Mouse (Mus musculus) lung, adult 18-20 months (tissue): ENCODE measurements at regions not wholly inside any gene's neighbourhood (a gene's known extent, or its start where the extent isn't known, plus 50 kb on each side); places are given as distances from the start of the nearest gene placed in this dataset.
A peak's percentile ranks its signal among the peaks of the same experiment; 100 is the strongest.

Experiments used
- DNase-seq, 2 experiments: peaks; one replicate each; pipeline ENCODE4 v3.0.0; 2022; ENCODE audit warnings: mixed read lengths in 2 of 2

DNA sequence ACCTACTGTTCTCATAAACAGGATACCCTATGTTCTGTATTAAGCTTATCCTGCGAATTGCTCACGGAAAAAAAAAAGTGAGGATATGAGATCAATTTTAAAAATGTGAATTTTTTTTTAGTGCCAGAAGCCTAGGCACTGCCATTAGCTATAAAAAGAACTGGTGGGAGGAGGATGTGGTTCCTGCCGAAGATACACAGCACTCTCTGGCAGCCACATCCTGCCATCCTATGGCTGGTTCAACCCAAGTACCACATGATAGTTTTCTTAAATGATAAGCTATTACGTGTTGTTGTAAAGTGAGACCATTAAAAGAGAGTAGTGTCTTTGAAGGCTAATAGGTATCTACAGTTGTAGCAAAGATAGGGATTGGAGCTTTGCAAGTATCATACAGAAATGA lies 58.2 kb upstream of the Ppp3ca start:
- no peak for DNase-seq

DNA sequence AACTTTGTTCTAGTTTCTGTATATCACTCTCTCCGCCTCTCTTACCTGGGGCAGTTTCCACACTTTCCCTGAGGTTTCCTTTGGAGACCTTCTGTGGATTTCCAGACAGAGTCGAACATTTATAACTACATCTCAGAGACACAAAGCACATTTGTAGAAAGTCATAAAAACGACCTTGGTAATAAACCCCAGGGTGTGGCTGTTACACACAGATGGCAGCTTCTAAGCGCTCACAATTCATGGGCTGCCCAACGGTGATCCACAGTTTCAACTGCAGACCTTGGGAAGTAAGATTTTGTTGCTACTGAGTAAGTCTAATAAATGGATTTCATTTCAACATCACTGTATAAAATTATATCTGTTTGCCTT lies 59.4 kb upstream of the Ppp3ca start:
- DNase-seq, result no peak

DNA sequence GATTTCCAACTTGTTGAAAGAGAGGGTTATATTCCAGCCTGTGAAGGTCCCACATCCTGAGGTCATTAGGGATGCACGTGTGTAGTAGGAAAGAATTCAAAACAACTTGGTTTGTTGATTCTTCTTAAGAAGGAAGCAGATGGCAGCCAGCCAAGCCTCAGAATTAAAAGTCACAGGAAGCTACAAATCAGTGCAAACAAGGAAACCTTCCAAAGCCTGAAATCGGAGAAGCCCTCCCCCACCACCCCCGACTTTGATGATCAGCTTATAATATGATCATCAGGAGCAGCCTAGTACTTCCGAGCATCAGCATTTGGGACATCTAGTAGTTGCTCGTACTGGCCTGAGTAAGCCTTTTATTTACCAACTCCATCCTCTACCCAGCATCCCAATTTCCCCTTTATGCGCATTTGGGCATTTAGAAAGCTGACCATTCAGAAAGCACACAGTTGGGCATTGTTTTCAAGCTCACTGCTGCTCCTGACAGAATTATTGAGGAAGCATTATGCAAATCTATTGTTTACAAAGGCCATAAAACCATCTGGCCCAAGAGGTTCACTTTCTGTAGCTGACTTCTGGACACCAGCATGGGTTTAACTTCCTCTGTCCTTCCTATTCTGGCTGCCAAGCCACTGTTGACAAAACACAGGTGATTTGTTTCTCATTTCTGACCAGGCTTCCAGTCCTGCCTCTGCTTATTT lies 59.9 kb upstream of the Ppp3ca start:
- peak; percentile 19 to 30 for DNase-seq

DNA sequence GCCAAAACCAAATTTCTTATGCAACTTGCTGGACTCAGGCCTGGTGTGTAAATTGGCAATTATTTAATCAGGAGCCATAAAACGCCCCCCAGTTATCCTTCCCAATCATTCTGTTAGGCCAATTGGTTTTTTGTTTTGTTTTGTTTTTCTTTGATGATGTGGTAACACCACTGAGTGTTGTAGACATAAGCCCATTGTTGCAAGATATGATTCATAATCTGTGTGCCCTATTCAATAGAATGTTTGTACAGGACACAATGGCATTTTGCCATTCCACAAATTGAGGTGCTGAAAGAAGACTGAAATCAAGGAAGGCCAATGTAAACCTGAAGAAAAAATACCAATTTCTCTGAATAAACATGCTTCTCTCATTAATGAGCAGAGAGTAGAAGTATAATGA lies 68.2 kb upstream of the Ppp3ca start:
- peak in 1 of 2 experiments; percentile 15 for DNase-seq

DNA sequence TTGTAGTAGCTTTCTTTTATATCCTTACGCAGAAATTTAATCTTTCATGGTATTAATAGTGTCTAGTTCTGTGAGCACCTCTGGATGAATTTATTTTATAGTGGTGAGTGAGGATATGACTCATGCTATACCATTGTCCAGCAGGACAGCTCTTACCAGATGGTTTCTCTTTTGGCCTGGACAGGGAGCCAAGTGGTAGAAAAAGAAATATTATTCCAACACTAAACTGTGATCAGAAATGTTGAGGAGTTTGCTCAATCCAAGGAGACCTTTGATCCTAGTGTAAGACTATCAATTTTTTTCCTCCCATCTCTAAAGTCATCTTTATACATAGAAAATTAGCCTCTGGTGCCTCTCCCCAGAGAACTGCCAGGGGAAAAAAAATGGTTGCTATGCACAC lies 86.0 kb upstream of the Ppp3ca start:
- DNase-seq, result no peak

DNA sequence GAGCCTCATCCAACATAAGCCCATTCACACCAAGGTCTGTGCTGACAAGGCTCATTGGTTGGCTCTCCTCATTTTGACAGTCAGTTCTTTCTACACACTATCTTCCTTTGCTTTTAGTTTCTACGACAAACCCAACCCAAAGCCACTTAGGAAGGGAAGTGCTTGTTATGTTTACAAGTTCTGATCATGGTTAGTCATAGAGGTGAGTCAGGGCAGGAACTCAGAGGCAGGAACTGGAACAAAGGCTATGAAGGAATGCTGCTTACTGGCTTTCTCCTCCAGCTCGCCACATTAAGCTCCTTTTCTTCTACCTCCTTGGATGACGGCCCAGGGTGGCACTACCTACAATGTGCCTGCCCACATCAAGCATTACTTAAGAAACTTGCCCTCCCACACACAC lies 91.9 kb upstream of the Ppp3ca start:
- DNase-seq, result no peak

DNA sequence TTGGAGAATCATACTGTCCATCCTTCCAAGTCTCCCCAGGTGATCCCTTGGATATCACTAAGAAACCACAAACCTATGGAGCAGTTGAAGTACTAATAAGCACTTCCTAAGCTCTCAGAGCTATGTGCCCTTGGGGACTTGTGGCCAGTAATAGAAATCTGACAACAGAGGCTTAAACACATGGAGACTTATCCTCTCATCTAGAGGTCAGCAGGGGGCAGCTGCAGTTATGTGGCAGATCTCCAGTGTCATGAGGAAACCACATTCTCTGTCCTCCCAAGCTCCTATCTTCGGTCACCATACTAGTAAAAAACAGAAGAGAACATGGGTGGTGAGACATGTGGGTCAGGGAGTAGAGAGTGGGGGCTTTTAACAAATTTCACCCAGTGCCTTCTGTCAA lies 99.4 kb upstream of the Ppp3ca start:
- DNase-seq, result no peak

DNA sequence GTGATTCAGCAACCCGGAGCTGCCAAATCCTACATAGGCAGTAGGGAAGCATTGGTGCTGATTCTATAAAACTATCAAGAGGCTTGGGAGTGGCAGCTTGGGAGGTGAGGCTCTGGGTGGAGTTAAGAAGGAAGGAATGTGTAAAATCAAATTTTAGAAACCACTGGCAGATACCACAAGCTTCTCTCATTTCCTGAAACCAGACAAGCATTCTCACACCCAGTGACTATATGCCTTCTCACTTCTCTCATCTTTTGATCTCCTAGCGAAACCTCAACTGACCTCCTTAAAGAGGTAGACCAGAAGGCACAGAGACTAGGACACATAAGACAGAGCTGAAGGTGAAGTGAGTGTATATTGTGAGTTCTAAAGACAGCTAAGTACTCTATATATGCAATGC lies 113.4 kb upstream of the Ppp3ca start:
- no peak for DNase-seq

DNA sequence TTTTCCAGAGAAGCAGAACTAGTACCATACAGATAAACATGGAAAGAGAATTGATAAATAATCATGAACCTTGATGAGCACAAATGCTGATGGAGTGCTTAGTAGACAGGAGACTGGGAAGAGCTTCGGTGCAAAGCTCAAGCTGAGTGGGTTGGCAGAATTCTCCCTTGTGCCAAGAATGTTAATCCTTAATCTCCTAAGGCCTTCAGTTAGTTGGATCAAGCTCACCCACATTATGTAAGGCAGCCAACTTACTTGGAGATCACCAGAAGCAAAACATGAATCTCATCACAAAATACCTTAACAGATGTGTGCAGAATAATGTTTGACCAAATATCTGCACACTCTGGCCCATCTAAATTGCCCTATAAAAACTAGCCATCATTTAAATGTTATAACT lies 120.5 kb upstream of the Ppp3ca start:
- no peak for DNase-seq

DNA sequence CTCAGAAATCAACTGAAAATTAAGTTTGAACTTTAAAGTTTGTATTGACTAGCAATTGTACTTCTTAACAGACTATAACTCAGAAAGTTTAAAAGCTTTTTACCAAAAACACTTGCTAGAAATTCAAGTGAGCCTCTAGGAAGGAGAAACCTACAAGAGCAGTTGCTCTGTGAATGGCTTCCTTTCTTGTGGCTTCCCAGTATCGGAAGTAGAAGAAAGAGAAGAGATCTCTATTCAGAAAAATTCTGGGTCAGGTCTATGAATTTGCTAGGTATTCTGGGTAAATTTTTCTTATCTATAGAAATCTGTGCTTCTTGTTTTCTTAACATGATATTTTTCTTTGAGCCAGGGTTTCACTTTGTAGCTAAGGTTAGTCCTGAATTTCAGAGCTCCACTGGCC lies 138.3 kb upstream of the Ppp3ca start:
- DNase-seq, result no peak

DNA sequence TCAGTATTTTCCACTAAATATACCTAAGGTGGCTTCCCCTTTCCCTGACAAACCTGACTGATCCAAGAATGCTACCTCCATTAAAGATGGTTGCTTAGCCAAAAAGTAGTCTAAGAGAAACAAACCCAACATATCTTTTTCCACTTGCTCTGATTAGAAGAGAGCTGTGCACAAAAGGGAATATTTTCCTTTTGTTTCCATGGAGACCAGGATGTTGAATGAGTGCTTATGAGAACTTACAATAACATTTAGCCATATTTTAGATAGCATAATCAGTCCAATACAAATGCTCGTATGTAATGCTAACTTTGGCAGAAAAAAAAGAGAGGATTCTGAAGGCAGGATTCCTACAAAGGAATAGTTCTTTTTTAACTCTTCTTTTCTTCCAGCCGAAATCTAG lies 161.3 kb upstream of the Ppp3ca start:
- DNase-seq, result no peak

DNA sequence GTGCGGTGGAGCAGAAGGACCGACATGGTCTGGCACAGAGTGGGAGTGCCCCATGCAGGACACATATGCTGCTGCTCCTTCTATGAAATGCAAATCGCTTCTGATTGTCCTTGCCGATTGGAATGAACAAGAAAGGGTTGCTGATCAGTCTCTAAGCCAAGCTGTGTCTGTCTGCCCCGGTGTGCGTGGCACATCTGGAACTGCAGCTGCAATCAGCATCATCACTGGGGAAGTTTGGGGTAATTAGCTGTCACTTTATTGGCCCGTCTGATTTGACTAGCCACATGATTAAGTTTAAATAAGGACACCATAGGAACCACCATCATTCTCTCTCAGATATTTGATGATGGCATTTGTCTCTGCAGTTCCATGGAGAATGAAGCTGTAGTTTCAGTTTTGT lies 162.9 kb upstream of the Ppp3ca start:
- no peak for DNase-seq

DNA sequence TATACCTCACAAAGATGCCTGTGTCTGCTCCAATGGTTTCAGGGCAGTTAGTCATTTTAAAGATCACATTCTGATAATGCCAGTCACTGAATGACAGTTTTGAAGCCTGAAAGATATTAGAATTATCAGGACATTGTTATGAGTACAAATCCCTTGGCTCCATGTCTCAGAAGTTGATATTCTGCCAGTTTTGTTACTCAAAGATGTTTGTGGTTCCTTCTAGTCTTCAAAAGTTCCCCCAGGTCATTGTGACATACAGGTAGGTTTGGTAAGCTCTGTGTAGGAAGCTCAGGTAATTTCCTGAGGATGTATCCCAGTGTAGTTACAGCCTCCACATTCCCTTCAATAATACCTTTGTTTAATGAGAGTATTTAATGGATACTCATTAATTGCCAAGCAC lies 169.0 kb upstream of the Bank1 start:
- no peak for DNase-seq

DNA sequence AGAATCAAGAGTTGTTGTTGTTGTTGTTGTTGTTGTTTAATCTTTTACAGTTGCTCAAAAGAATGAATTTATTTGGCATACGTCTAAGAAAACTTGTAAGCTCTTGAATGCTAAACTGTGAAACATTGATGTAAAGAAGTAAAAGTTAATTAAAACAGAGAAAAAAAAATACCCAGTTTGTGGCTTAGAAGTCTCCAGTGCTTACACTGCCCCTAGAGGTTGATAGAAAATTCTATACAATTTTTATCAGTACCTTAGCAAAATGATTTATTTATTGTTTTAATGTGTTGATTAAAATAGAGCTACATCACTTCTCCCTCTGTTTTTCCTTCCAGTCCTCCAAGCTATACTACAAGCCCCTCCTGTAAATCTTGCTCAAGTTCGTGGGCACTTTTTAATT lies 165.8 kb upstream of the Bank1 start:
- DNase-seq, result no peak

DNA sequence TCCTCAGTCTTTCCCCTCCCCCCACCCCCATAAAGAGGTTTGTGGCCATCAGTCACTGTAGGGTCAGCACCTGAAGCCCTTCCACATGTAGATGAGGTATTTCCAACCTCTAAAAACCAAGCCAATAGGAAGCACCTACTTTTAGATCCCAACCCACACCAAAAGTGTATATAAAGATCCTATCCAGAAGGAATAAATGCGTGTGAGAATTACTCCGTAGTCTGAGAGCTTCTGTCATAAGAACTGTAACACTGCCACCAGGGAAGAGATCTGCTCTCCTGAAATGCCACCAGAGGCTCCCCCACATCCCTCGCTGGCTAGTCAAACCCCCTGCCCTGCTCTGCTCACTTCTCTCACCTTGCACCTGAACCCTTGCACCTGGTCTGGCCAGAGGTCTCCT lies 145.8 kb upstream of the Bank1 start:
- DNase-seq, result no peak

DNA sequence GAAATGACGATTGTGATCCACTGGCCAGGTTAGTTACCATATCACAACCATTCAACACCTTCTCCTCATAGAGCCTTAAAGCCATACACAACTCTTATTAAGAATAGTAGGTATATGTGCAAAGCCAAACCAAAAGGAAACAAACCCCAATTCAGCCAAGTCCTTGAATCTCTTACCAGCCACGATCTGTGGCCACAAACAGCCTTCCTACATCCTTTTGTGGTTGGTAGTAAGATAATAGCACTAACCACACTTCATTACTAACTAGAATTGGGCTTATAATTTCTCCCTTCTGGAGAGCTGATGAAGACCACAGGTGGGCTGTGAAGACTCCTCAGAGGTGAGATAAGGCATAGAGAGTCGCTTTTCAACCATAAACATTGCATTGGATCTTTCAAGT lies 136.9 kb upstream of the Bank1 start:
- DNase-seq, result no peak

DNA sequence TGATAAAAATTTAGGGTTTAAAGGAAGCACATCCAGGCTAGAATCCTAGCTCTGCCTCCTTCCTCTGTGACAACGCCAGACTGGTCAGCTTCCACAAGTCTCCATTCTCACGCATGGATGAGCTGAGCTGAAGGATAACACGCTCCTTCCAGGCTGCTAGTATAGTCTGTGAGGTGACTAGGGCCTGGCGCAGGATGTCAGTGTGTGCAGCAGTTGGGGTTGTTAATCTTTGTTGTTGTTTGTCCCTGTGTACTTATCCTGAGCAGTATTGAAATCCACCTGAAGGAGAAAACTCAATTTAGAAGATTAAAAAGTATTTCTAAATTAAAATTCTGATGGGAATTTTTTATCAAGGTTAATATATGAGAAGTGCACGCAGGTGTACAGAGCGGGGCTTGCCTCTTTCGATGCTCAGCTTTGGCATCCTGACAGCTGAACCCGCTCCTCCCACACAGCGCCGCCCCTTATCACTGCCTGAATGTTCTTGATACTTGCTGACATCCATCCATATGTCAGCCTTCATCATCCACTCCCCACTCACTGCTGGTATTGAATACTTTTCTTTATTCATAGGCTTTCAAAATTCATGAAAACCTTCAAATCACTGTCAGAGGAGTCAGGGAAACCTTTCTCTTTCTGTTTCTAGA lies 130.7 kb upstream of the Bank1 start:
- DNase-seq, result no peak

DNA sequence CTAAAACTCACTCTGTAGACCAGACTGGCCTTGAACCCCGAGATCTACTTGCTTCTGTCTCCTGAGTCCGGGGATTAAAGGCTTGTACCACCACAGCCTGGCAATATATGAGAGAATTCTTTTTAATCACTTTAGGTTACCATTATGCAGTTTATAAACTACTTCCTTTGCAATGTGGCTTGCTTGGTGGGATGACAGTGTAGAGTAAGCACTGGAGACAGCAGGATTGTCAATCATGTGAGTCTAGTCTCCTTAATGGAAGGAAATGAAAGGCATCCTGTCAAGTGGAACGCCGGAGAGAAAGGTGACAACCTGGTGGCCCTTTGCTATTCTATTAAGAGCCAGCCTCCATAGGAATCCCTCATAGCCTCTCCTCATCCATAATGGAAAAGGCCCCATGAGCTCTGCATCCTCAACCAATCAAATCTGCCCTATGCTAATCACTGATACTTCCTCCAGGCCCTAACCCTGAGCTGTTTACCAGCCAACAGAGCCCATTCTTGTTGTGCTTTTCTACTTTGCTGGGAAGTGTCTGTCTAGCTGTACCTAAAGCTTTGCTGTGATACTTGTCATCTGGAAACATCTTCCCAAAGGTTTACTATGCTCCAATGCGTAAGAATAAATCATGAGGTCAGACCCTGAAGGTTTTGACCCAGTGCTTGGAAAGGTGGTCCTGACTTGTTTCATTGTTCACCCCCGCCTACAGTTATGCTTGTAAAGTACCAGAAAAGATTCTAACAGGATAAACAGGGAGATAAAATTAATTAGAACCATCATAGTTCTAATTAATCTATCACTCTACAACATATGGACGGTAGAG lies 130.0 kb upstream of the Bank1 start:
- DNase-seq, result no peak

DNA sequence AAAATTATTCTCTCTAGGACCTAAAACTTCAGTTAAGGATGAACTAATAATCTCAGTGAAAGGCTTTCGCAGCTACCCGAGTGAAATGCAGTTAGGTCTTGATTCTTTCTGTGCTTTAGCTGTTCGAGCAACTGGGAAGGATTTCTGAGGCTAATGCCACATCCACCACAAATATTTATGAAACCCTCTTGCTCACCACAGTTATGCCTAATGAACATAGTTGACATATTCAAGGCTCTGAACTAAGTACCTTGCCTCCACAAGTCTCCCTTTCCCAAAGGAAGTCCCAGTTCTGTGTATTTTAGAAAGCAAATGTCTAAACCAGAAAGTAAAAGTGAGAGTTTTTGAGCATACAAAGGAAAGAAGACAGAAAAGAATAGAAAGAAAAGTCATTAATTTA lies 129.1 kb upstream of the Bank1 start:
- peak in 1 of 2 experiments; percentile 12 for DNase-seq

DNA sequence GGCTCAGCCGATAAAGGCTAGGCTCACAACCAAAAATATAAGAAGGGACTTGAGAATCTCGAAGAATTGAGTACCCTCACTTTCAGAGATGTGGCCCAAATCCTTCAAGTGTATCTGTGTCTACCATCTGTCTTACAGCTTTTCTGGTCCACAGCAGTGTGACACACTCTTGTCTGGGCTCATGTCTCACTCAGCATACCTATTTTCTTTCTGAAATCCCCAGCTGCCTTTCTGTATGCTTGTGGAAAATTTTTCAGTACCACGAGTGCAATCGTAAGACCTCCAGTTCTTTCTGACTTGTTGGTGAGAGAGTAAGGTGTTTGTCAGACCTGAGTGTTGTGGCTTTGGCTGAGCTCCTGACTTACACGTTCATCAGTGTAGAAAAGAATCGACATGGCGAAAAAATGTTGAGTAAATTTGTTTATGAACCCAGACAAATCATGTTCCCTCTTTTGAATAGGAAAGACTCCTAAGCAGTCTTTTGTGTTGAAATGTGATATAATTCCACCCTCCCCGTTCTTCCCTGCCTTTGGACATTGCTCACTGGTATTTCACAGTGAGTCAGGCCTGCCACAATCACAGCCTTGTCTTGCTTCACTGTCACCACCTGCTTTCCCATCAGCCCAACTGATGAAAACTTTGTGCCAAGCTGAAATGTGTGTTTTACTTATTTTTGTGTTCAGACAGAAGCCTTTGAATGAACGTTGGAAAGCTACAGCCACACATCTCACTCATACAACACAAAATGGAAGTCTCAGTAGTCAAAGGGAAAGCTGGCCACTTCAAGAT lies 125.3 kb upstream of the Bank1 start:
- no peak for DNase-seq

DNA sequence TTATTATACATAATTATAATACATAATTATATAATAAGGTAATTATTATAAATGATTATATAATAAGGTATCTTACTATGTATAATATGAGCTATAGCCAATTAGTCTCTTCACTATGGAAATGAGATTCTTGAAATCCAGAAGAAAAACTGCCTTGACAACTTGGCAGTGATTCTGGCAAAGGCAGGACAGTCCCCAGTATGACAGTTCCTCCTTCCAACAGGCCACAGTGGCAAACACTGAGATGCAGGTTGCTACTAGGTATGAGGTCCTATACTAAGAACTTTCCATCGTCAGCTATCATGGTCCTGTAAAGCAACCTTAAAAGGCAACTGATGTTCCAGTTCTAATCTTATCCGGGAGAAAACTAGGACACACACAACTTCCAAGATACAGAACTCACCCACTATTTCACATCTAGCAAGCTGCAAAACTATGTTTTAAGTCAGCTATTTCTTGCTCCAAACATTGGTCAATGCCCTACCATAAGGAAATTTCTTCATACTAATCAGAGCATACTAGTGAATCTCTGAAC lies 124.6 kb upstream of the Bank1 start:
- no peak for DNase-seq

DNA sequence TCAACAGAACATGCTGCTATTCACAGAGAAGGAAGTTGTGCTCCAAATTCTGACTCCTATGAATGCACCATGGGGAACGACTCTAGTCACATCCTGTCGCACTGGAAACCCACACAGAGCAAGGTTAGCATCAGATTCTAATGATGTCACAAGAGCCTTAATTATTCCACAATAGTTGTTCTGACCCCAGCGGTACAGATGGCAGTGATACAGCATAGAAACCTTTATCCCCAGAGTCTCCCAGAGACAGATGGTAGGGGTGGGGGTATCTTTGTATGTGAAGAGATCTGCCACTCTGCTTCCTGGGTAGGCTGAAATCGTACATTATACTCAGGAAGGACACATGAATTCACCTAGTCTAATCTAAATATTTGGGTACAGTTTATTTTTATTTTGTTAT lies 123.5 kb upstream of the Bank1 start:
- no peak for DNase-seq

DNA sequence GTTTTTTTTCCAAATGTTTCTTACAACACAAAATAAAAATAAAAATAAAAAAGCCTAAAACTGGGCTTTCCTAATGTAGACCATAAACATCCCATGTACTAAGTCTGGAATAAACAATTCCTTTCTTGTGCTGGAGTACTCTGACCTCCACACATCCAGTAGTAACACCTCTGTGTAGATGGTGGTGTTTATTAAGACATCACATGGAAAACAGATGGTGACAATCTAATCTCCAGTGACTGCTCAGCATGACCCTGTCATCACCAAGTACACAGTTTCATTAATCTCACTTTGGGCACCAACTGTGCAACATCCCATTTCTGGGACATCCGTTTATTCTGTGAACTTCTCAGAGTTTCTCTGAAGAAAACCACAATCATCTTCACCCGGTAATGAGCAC lies 118.7 kb upstream of the Bank1 start:
- no peak for DNase-seq
